Mouse (Mus musculus) heart, embryonic 14.5 days (tissue): ENCODE results near the gene Fkbp8. TPM values are rescaled to one million over a fixed set of nuclear protein-coding genes. Genes with fewer than 3 reads are reported as not detected.

Experiments used
- ATAC-seq: fragments of 200-750 bp; cut with Nextera tagmentation; 2 replicates; pipeline ENCODE4 v1.8.0; 2017; ENCODE audit warnings: low read depth, moderate TSS enrichment; ENCODE audit not compliant: insufficient number of reproducible peaks, insufficient read depth, low FRiP score
- H3K27ac ChIP-seq, 2 experiments: fragments of 200-500 bp in 1 of 2; fragments of 300-500 bp in 1 of 2; sonication (generic) in 1 of 2; replicated peaks in 1 of 2; 2 replicates each; pipeline ENCODE4 v1.5.1; 2012 to 2014; ENCODE audit warnings: low read depth in 2 of 2, low read length in 2 of 2, control low read depth in 1 of 2, mild to moderate bottlenecking in 1 of 2, mixed read lengths in 1 of 2; ENCODE audit not compliant: control insufficient read depth in 1 of 2, insufficient read depth in 1 of 2
- H3K27me3 ChIP-seq: fragments of 300-500 bp; sonication (generic); 2 replicates; pipeline ENCODE4 v1.6.1; 2014; ENCODE audit warnings: mild to moderate bottlenecking, low read length, control low read depth; ENCODE audit not compliant: control insufficient read depth, insufficient read depth
- H3K36me3 ChIP-seq: fragments of 300-500 bp; sonication (generic); 2 replicates; pipeline ENCODE4 v1.6.1; 2014; ENCODE audit warnings: mild to moderate bottlenecking, control low read depth, low read length, mixed read lengths; ENCODE audit not compliant: control insufficient read depth, insufficient read depth
- H3K4me1 ChIP-seq, 2 experiments: fragments of 200-500 bp in 1 of 2; fragments of 300-500 bp in 1 of 2; sonication (generic) in 1 of 2; 2 replicates each; pipeline ENCODE4 v1.6.1; 2012 to 2014; ENCODE audit warnings: low read length in 2 of 2, control low read depth in 1 of 2, mixed read lengths in 1 of 2; ENCODE audit not compliant: control insufficient read depth in 2 of 2, insufficient read depth in 2 of 2
- H3K4me2 ChIP-seq: fragments of 300-500 bp; sonication (generic); 2 replicates; pipeline ENCODE4 v1.6.1; 2014; ENCODE audit warnings: mild to moderate bottlenecking, low read length
- H3K4me3 ChIP-seq, 2 experiments: fragments of 200-500 bp in 1 of 2; fragments of 300-500 bp in 1 of 2; sonication (generic) in 1 of 2; 2 replicates each; pipeline ENCODE4 v1.5.1; 2012 to 2014; ENCODE audit warnings: low read length in 2 of 2, mild to moderate bottlenecking in 2 of 2, control low read depth in 1 of 2, low read depth in 1 of 2, moderate library complexity in 1 of 2; ENCODE audit not compliant: control insufficient read depth in 1 of 2, insufficient read depth in 1 of 2
- H3K9ac ChIP-seq: fragments of 300-500 bp; sonication (generic); 2 replicates; pipeline ENCODE4 v1.6.1; 2014; ENCODE audit warnings: mild to moderate bottlenecking, low read length
- H3K9me3 ChIP-seq: fragments of 300-500 bp; sonication (generic); 2 replicates; pipeline ENCODE4 v1.6.1; 2016; ENCODE audit warnings: low read length, control low read depth; ENCODE audit not compliant: control insufficient read depth
- WGBS: fragments of 180-500 bp; shearing (Covaris S2); extraction: QIAGEN DNeasy Blood & Tissue Kit; methylation state at CpG from one replicate; pipeline ENCODE4 v1.1.7; 2014; 5-methylcytosine and 5-hydroxymethylcytosine counted together
- polyA plus RNA-seq: library from polyadenylated mRNA; unstranded; fragments of >200 nt; fragmentation: Nextera tagmentation; extraction: Ambion mirVana; gene quantifications from 2 replicates; pipeline ENCODE4 v1.2.1, GENCODE M21; 2014

Gene Fkbp8
- polyA plus RNA-seq, 1 experiment from 2014 or later, result 209 TPM

DNA sequence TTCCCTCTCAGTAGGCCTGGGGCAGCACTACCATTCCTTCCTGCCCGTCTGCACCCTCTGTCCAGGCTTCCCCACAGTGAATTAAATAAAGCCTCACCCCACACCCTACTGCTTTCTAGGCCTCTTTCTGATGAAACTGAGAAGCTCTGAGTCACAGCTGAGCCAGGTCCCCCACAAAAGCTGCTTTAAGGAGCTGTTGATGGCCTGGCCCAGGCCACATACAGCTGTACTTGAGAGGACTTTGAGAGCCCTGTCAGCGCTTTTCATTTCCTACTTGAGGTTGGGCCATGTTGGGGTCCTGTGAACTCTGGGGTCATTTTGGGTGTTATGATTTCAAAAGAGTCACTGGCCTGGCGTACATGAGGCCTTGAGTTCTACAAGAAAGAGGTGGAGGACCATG lies 7.7 kb downstream of the Fkbp8 start:
- 56% methylated on average over 3 of the region's 3 CpGs for WGBS

DNA sequence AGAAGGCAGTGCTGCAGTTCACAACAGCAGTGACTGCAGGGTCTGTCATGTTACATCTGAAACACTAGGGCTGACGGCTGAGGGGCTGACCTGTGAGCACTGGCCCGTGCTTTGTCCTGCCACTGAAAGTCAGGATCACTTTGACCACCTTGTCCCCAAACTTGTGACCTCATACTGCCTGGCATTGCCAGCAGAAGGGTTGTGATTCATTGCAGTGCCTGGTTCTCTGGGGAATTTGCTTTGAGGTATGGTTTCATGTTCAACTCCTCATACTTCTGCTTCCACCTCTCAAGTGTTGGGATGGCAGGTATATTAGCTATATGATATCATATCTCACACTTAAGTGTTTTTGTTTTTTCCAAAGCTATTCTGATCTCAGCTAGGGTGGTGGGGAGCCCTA lies 8.2 kb downstream of the Fkbp8 start:
- peaks cover 9 to 18% of the 10 kb centered on the region in 2 experiments; a peak in 3 of 4 replicates for H3K4me1 ChIP-seq
- no peak for ATAC-seq
- H3K4me2 ChIP-seq, result no peak overlapping the region
- peaks cover 63% of the 10 kb centered on the region for H3K36me3 ChIP-seq
- 66% methylated on average over 2 of the region's 2 CpGs for WGBS
- H3K27ac ChIP-seq, result no peak overlapping the region
- no peaks in the 10 kb centered on the region for H3K9me3 ChIP-seq
- no peaks in the 10 kb centered on the region for H3K27me3 ChIP-seq
- H3K4me3 ChIP-seq, result no peak overlapping the region
- H3K9ac ChIP-seq, result no peak overlapping the region

More for the DNA sequence above, 7.7 kb downstream of the Fkbp8 start:
- peaks cover 4 to 13% of the 10 kb centered on the region in 2 experiments; a peak in 3 of 4 replicates for H3K4me1 ChIP-seq
- H3K9me3 ChIP-seq, result no peaks in the 10 kb centered on the region
- peaks cover 68% of the 10 kb centered on the region for H3K36me3 ChIP-seq
- H3K4me2 ChIP-seq, result no peak overlapping the region
- no peaks in the 10 kb centered on the region for H3K27me3 ChIP-seq
- no peak overlapping the region for H3K27ac ChIP-seq
- ATAC-seq, result no peak
- no peak overlapping the region; the same call in 1 of the 2 replicates for H3K9ac ChIP-seq
- H3K4me3 ChIP-seq, result no peak overlapping the region

DNA sequence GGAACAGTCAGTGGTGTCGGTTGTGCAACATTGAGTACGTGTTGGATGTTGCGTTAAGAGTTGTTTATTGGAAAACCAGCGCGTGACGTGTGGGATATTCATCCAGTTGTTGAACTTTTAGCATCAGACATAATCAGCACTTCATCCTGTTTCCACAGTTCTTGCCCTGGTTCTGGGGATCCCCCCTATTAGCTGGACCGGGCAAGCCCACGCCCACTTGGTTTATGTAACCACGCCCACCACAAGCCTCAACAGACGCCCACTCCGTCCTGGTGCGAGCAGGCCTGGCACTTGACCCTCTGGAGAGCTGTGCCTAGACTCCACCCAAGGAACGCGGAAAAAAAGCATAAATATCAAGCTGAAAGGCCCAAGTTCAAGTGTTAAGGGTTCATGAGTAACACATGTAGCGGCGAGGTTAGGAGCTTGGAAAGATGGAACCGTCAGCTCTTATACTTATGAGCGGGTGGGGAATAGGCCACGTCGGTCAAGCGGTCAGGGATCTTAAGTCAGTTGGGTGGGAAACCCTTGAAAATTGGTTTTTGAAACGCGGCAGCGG lies 10.6 kb downstream of the Fkbp8 start:
- Histone ChIP-seq H3K4me3 (peak overlapping the region; percentile 45 to 83), H3K9ac (peak overlapping the region; percentile 70), H3K27ac (peak overlapping the region; percentile 28 to 76), H3K36me3 (peaks cover 41% of the 10 kb centered on the region), H3K4me2 (peak overlapping the region; percentile 98), H3K9me3 (no peaks in the 10 kb centered on the region), H3K27me3 (no peaks in the 10 kb centered on the region), H3K4me1 (peaks cover 15 to 30% of the 10 kb centered on the region in 2 experiments)
- 14% methylated on average over 24 of the region's 24 CpGs for WGBS
- no peak for ATAC-seq

DNA sequence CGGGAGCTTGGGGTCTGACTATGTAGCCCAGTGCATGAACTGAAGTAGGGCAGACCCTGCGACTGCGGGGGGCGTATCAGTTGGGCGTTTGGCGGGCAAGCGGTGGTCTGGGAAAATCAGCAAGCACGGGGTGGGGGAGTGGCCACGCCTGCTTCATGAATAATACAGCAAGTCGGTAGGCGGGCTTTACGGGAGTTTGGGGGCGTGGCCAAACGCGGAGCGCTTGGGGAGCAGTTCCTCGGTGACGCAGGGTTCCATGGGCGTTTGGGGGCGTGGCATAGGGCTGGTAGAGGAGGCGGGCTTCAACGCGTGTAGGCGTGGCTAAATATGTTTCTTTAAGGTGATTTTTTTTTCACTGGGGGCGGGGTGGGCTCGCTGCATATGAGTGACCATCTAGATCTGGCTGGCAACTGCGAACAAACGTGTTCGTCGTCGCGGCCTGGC lies 11.1 kb downstream of the Fkbp8 start:
- H3K4me2 ChIP-seq, result peak overlapping the region; percentile 98
- H3K9ac ChIP-seq, result peak overlapping the region; percentile 96
- peak overlapping the region; percentile 83 for H3K4me3 ChIP-seq
- H3K4me1 ChIP-seq, result peaks cover 15 to 30% of the 10 kb centered on the region in 2 experiments
- H3K27me3 ChIP-seq, result no peaks in the 10 kb centered on the region
- WGBS, result under 1% methylated on average over 32 of the region's 32 CpGs
- H3K27ac ChIP-seq, result peak overlapping the region; percentile 97 to 100
- H3K36me3 ChIP-seq, result peaks cover 35% of the 10 kb centered on the region
- peak; percentile 74 for ATAC-seq
- H3K9me3 ChIP-seq, result no peaks in the 10 kb centered on the region

DNA sequence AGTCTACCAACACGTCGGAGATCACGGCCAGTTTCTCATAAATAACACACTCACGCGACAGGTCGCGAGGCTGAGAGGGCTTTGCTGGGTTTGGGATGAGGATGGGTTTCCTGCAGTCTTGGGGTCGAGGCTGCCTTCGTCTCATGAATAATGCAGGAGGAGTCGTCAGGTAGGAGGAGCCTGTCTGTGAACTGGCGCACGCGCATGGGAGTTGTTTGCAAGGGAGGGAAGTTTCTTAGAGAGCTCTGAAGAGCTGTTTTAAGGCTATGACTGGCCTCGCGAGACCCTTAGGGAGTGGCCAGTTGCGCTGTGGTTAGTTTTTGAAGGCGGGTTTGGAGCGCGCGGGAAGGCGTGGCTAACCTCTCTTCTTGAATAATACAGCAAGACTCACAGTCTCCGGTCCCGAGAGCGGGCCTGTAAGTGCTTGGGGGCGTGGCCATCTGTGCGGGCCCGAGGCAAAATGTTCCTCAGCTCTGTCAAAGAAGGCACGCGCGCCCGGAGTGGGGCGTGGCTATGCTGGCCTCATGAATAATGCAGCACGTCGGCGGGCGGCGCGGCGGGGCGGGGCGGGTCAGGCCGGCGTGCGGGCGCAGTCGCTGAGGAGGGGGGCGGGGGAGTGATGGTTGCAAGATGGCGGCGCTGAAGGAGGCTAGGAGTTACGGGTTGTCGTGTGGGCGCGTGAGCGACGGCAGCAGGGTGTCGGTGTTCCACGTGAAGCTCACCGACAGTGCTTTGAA lies 11.7 kb downstream of the Fkbp8 start, which contains the start of gene Ell:
TSS of gene Ell (plus strand) at position 381 of the 737 bp plus-strand sequence.
- peaks cover 15 to 33% of the 10 kb centered on the region in 2 experiments for H3K4me1 ChIP-seq
- peaks cover 29% of the 10 kb centered on the region for H3K36me3 ChIP-seq
- peak within 1 kb of the TSS; percentile 83 for H3K4me3 ChIP-seq

DNA sequence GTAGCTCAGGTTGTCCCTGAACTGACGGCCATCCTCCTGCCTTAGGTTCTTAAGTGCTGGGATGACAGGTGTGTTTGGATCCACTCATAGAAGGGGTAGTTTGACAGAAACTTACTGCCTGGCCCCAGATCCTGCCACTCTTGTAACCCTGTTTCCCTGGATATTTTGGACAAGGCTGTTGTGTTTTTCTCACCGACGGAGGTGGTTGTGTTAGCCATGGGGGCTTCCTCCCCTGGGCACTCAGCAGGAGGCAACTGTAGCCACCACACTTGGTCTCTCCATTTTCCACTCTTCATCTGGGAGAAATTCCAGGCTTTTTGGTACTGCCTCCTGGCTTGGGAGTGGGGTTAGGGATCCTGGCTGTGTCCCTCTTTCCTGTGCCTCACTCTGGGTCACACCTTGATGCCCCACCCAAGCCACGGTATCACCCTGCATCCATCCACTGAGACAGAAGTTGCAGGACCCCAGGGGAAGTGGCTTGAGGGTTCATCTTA lies 12.5 kb downstream of the Fkbp8 start:
- Histone ChIP-seq H3K27me3 (no peaks in the 10 kb centered on the region), H3K9me3 (no peaks in the 10 kb centered on the region), H3K9ac (peak overlapping the region; percentile 96), H3K4me2 (peak overlapping the region; percentile 98), H3K4me1 (peaks cover 15 to 32% of the 10 kb centered on the region in 2 experiments), H3K4me3 (peak overlapping the region; percentile 83), H3K27ac (peak overlapping the region; percentile 77 to 97; a peak in 3 of 4 replicates), H3K36me3 (peaks cover 21% of the 10 kb centered on the region)
- WGBS, result 5% methylated on average over 4 of the region's 4 CpGs
- no peak for ATAC-seq

More for the DNA sequence above, 11.7 kb downstream of the Fkbp8 start, which contains the start of gene Ell:
- Histone ChIP-seq H3K4me2 (peak within 1 kb of the TSS; percentile 98), H3K27ac (peak within 1 kb of the TSS; percentile 97 to 100), H3K27me3 (no peaks in the 10 kb centered on the region), H3K9me3 (no peaks in the 10 kb centered on the region), H3K9ac (peak within 1 kb of the TSS; percentile 96)
- under 1% methylated on average over 57 of the region's 58 CpGs for WGBS
- peak; percentile 89 for ATAC-seq

DNA sequence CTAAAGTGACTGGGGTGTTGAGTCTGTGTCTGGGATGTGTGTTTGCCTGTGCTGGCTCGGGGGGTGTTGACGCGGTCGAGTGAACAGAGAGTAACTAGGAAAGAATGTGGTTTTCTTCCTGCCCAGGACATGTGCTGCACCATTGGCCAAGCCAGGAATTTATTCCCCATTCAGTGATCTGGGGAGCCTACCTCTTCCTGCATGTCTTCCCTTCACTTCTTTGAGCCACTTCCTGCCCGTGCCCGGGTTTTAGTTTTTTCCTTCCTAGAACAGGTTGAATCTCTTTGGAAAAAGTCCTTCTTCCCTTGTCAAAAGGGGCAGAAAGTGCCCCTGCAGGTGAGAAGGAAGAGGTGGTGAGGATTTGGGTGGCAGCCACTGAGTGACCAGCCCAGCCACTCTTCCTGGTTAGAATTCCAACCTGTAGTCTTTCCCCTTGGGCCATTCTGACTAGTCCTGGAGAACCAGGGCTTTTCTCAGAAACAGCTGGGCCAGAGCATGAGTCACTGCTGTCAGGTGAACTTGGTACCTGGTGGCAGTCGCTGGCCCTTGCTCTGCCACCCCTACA lies 13.1 kb downstream of the Fkbp8 start:
- Histone ChIP-seq H3K4me1 (peaks cover 15 to 29% of the 10 kb centered on the region in 2 experiments), H3K36me3 (peaks cover 16% of the 10 kb centered on the region), H3K27ac (peak overlapping the region; percentile 12 to 97; a peak in 2 of 4 replicates), H3K27me3 (no peaks in the 10 kb centered on the region), H3K4me3 (peak overlapping the region; percentile 83), H3K4me2 (peak overlapping the region; percentile 98), H3K9ac (peak overlapping the region; percentile 96), H3K9me3 (no peaks in the 10 kb centered on the region)
- 28% methylated on average over 7 of the region's 7 CpGs for WGBS
- no peak for ATAC-seq
